Mouse (Mus musculus) testis, adult 2 months (tissue): ENCODE data around the gene Gramd1b.

Experiments
- CTCF ChIP-seq: fragments of 200-500 bp; IDR thresholded peaks from 2 replicates; pipeline ENCODE4 v1.5.1; 2012; ENCODE audit warnings: low read depth, mild to moderate bottlenecking, inconsistent platforms, low read length, moderate library complexity; ENCODE audit not compliant: control insufficient read depth, insufficient read depth, insufficient replicate concordance
- POLR2A ChIP-seq: fragments of 200-500 bp; IDR thresholded peaks from 2 replicates; pipeline ENCODE4 v1.6.1; 2012; ENCODE audit warnings: low read depth, mild to moderate bottlenecking, inconsistent platforms, low read length, moderate library complexity; ENCODE audit not compliant: control insufficient read depth

- TF ChIP-seq CTCF (no peak), POLR2A (no peak)
These were observed 142.0 kb downstream of the Gramd1b start for GRCm38 (mm10) chr9:40389175-40389574.
